Mouse (Mus musculus): ENCODE results near the gene Wdcp. TPM values are rescaled to one million over a fixed set of nuclear protein-coding genes. Genes with fewer than 3 reads are reported as not detected.
"Not testable (repeated sequence)": the region's sequence is repeated elsewhere in the genome, so short reads cannot be mapped to it uniquely, and the experiment has no call there.

The Wdcp gene
- polyA plus RNA-seq (2015; fragmentation: Nextera tagmentation; extraction: Ambion mirVana) = 14.5 and 16.0 TPM in 2 replicates

- WGBS = 1% methylated on average over 30 of the region's 30 CpGs
- Histone ChIP-seq H3K9me3 (no peaks in the 10 kb centered on the region), H3K4me1 (peaks cover 23% of the 10 kb centered on the region), H3K27ac (replicated peaks) (0 out of 2 replicates have a peak within 1 kb of the TSS, but pooled peaks have one; percentile 25), H3K36me3 (no peaks in the 10 kb centered on the region), H3K27me3 (peaks cover 6% of the 10 kb centered on the region; the same call in 1 of the 2 replicates), H3K9ac (replicated peaks) (peak within 1 kb of the TSS; percentile 43), H3K4me3 (peak within 1 kb of the TSS; percentile 61), H3K4me2 (replicated peaks) (peak within 1 kb of the TSS; percentile 60)
- ATAC-seq (replicated peaks) = peak; percentile 94
Measured at GRCm38 (mm10) chr12:4842890-4843597, at the start of gene Wdcp. TSS of gene Wdcp (plus strand) at chr12:4843303.

GRCm38 (mm10) chr12:4793718-4794117 is 49.4 kb upstream of the Wdcp start:
- no peaks in the 10 kb centered on the region for H3K27me3 ChIP-seq
- no peak overlapping the region for H3K4me2 ChIP-seq (replicated peaks)
- no peaks in the 10 kb centered on the region for H3K4me1 ChIP-seq
- H3K9ac ChIP-seq (replicated peaks) = no peak overlapping the region
- H3K9me3 ChIP-seq = no peaks in the 10 kb centered on the region
- H3K36me3 ChIP-seq = no peaks in the 10 kb centered on the region
- no peak for ATAC-seq (replicated peaks)
- no peak overlapping the region for H3K4me3 ChIP-seq
- WGBS = 93% methylated on average over 1 of the region's 1 CpGs
- no peak overlapping the region for H3K27ac ChIP-seq (replicated peaks)

GRCm38 (mm10) chr12:4797471-4797870 is 45.6 kb upstream of the Wdcp start:
- H3K9me3 ChIP-seq; H3K4me2 ChIP-seq (replicated peaks); H3K27me3 ChIP-seq; H3K9ac ChIP-seq (replicated peaks); H3K36me3 ChIP-seq; ATAC-seq (replicated peaks); H3K27ac ChIP-seq (replicated peaks); H3K4me3 ChIP-seq; H3K4me1 ChIP-seq: not testable (repeated sequence)
- WGBS = 71% methylated on average over 6 of the region's 6 CpGs

- Histone ChIP-seq H3K4me2 (replicated peaks) (no peak overlapping the region), H3K9me3 (no peaks in the 10 kb centered on the region), H3K9ac (replicated peaks) (no peak overlapping the region), H3K36me3 (no peaks in the 10 kb centered on the region), H3K4me1 (no peaks in the 10 kb centered on the region), H3K4me3 (no peak overlapping the region), H3K27ac (replicated peaks) (no peak overlapping the region), H3K27me3 (no peaks in the 10 kb centered on the region)
- no peak for ATAC-seq (replicated peaks)
- WGBS = 84% methylated on average over 4 of the region's 4 CpGs
Measured at GRCm38 (mm10) chr12:4811036-4811435, 32.1 kb upstream of the Wdcp start.

GRCm38 (mm10) chr12:4811705-4812104 is 31.4 kb upstream of the Wdcp start:
- no peaks in the 10 kb centered on the region for H3K9me3 ChIP-seq
- H3K36me3 ChIP-seq = no peaks in the 10 kb centered on the region
- H3K9ac ChIP-seq (replicated peaks) = no peak overlapping the region
- peaks cover 3% of the 10 kb centered on the region; the same call in 1 of the 2 replicates for H3K4me1 ChIP-seq
- H3K4me2 ChIP-seq (replicated peaks) = no peak overlapping the region
- 75% methylated on average over 3 of the region's 3 CpGs for WGBS
- no peak overlapping the region for H3K27ac ChIP-seq (replicated peaks)
- H3K4me3 ChIP-seq = no peak overlapping the region
- no peak for ATAC-seq (replicated peaks)
- H3K27me3 ChIP-seq = no peaks in the 10 kb centered on the region

- WGBS = 88% methylated on average over 4 of the region's 4 CpGs
- no peaks in the 10 kb centered on the region for H3K27me3 ChIP-seq
- no peak for ATAC-seq (replicated peaks)
Measured at GRCm38 (mm10) chr12:4813636-4814035, 29.5 kb upstream of the Wdcp start.

GRCm38 (mm10) chr12:4816680-4817360 is 26.3 kb upstream of the Wdcp start:
- 9% methylated on average over 24 of the region's 24 CpGs for WGBS
- H3K9me3 ChIP-seq = no peaks in the 10 kb centered on the region
- peaks cover 12% of the 10 kb centered on the region for H3K36me3 ChIP-seq
- no peaks in the 10 kb centered on the region for H3K27me3 ChIP-seq
- peak overlapping the region; percentile 90 for H3K27ac ChIP-seq (replicated peaks)
- ATAC-seq (replicated peaks) = peak; percentile 83
- H3K4me1 ChIP-seq = peaks cover 25% of the 10 kb centered on the region
- H3K9ac ChIP-seq (replicated peaks) = peak overlapping the region; percentile 84
- H3K4me2 ChIP-seq (replicated peaks) = peak overlapping the region; percentile 82
- H3K4me3 ChIP-seq = peak overlapping the region; percentile 71

More at GRCm38 (mm10) chr12:4813636-4814035, 29.5 kb upstream of the Wdcp start:
- Histone ChIP-seq H3K9me3 (no peaks in the 10 kb centered on the region), H3K4me2 (replicated peaks) (no peak overlapping the region), H3K27ac (replicated peaks) (no peak overlapping the region), H3K4me3 (no peak overlapping the region), H3K9ac (replicated peaks) (no peak overlapping the region), H3K36me3 (no peaks in the 10 kb centered on the region), H3K4me1 (peaks cover 13% of the 10 kb centered on the region)

- Histone ChIP-seq H3K9me3 (no peaks in the 10 kb centered on the region), H3K27ac (replicated peaks) (peak within 1 kb of the TSS; percentile 90), H3K36me3 (peaks cover 19% of the 10 kb centered on the region), H3K9ac (replicated peaks) (peak within 1 kb of the TSS; percentile 84), H3K27me3 (no peaks in the 10 kb centered on the region), H3K4me2 (replicated peaks) (peak within 1 kb of the TSS; percentile 82), H3K4me3 (peak within 1 kb of the TSS; percentile 71), H3K4me1 (peaks cover 25% of the 10 kb centered on the region)
- WGBS = under 1% methylated on average over 49 of the region's 49 CpGs
- peak; percentile 99 for ATAC-seq (replicated peaks)
Measured at GRCm38 (mm10) chr12:4817361-4818101, 25.6 kb upstream of the Wdcp start, which contains the start of gene Sf3b6. TSS of gene Sf3b6 (plus strand) at chr12:4817544.

- H3K4me3 ChIP-seq = no peak overlapping the region
- H3K4me2 ChIP-seq (replicated peaks) = no peak overlapping the region
- no peaks in the 10 kb centered on the region for H3K9me3 ChIP-seq
- no peak overlapping the region for H3K9ac ChIP-seq (replicated peaks)
- no peaks in the 10 kb centered on the region for H3K4me1 ChIP-seq
- H3K27me3 ChIP-seq = no peaks in the 10 kb centered on the region
- 83% methylated on average over 3 of the region's 3 CpGs for WGBS
- no peak for ATAC-seq (replicated peaks)
- H3K27ac ChIP-seq (replicated peaks) = no peak overlapping the region
- H3K36me3 ChIP-seq = peaks cover 63% of the 10 kb centered on the region
Measured at GRCm38 (mm10) chr12:4827256-4827655, 15.8 kb upstream of the Wdcp start.

- peaks cover 9% of the 10 kb centered on the region for H3K36me3 ChIP-seq
- ATAC-seq (replicated peaks) = no peak
Measured at GRCm38 (mm10) chr12:4836959-4837358, 6.1 kb upstream of the Wdcp start.

GRCm38 (mm10) chr12:4840010-4840409 is 3.1 kb upstream of the Wdcp start:
- Histone ChIP-seq H3K27me3 (peaks cover 6% of the 10 kb centered on the region; the same call in 1 of the 2 replicates), H3K36me3 (no peaks in the 10 kb centered on the region), H3K4me1 (peaks cover 23% of the 10 kb centered on the region), H3K9ac (replicated peaks) (no peak overlapping the region), H3K4me3 (no peak overlapping the region), H3K4me2 (replicated peaks) (no peak overlapping the region), H3K9me3 (no peaks in the 10 kb centered on the region), H3K27ac (replicated peaks) (no peak overlapping the region)
- ATAC-seq (replicated peaks) = no peak
- 68% methylated on average over 6 of the region's 6 CpGs for WGBS

More at GRCm38 (mm10) chr12:4836959-4837358, 6.1 kb upstream of the Wdcp start:
- Histone ChIP-seq H3K9me3 (no peaks in the 10 kb centered on the region), H3K27me3 (peaks cover 6% of the 10 kb centered on the region; the same call in 1 of the 2 replicates), H3K9ac (replicated peaks) (no peak overlapping the region), H3K4me3 (no peak overlapping the region), H3K4me1 (peaks cover 12% of the 10 kb centered on the region), H3K4me2 (replicated peaks) (no peak overlapping the region), H3K27ac (replicated peaks) (no peak overlapping the region)
- WGBS = 55% methylated on average over 4 of the region's 4 CpGs

- peak overlapping the region; percentile 74 for H3K4me3 ChIP-seq
- ATAC-seq (replicated peaks) = peak; percentile 2; the same call in 1 of the 2 replicates
- no peaks in the 10 kb centered on the region for H3K36me3 ChIP-seq
- peak overlapping the region; percentile 70 for H3K9ac ChIP-seq (replicated peaks)
- H3K9me3 ChIP-seq = no peaks in the 10 kb centered on the region
- peak overlapping the region; percentile 72 for H3K4me2 ChIP-seq (replicated peaks)
- peaks cover 6% of the 10 kb centered on the region; the same call in 1 of the 2 replicates for H3K27me3 ChIP-seq
- peaks cover 23% of the 10 kb centered on the region for H3K4me1 ChIP-seq
- under 1% methylated on average over 11 of the region's 11 CpGs for WGBS
- no peak overlapping the region for H3K27ac ChIP-seq (replicated peaks)
Measured at GRCm38 (mm10) chr12:4840741-4841140, 2.4 kb upstream of the Wdcp start.

Data from forebrain, embryonic 15.5 days (tissue).